Comparison of ENCODE assay signal across 20 mouse cellular contexts in the genomic region with DNA sequence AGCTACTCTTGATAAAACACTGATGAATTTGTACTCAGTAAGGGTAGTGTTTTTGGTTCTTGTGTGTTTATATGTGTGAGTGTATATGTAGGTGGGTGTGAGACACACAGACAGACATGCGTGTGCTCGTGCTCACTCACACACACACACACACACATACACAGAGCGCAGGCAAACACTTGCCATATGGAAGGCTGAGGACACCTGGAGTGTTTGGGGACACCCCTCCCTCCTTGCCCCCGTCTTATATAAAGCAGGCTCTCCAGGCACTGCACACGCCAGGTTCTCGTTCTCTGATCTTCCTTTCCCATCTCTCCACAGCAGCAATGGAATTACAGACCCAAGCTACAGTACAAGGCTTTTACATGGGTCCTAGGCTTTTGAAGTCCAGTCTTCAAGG.
"Had no signal": no experiment of that assay in that cellular context is flagged by ENCODE, and none has a peak within 500 bp of the region (broad histone marks: within the 10 kb centered on the region; RNA-seq: fewer than 3 reads in every experiment).

No protein-coding gene starts in this region.

- H3K27ac ChIP-seq: lung, embryonic 15.5 days; macrophage; midbrain, embryonic 13.5 days; midbrain, embryonic 15.5 days; neural tube, embryonic 13.5 days; neural tube, embryonic 15.5 days had no signal

- H3K4me2 ChIP-seq: lung, embryonic 15.5 days; midbrain, embryonic 11.5 days; midbrain, embryonic 13.5 days; midbrain, embryonic 15.5 days; neural tube, embryonic 13.5 days; neural tube, embryonic 15.5 days had no signal

- H3K9ac ChIP-seq: liver, postnatal 0 days; lung, embryonic 15.5 days; midbrain, embryonic 13.5 days; midbrain, embryonic 15.5 days; neural tube, embryonic 13.5 days; neural tube, embryonic 15.5 days had no signal

- H3K9me3 ChIP-seq: lung, embryonic 15.5 days; megakaryocyte, embryonic 14.5 days; midbrain, embryonic 13.5 days; midbrain, embryonic 15.5 days; neural tube, embryonic 13.5 days; neural tube, embryonic 15.5 days had no signal

- ATAC-seq: liver, postnatal 0 days; lung, postnatal 0 days; midbrain, embryonic 13.5 days; midbrain, embryonic 15.5 days had no signal

- DNase-seq: liver, postnatal 0 days; lung, adult 2 months; lung, postnatal 14 days; lung, postnatal 36 days; retina, postnatal 1 day; right cerebral cortex, adult 18-20 months; right cerebral cortex, postnatal 25 days; right cerebral cortex, postnatal 4 days; spleen, adult 18-20 months; thymus, adult 18-20 months had no signal

- H3K27me3 ChIP-seq: lung, embryonic 15.5 days; midbrain, embryonic 13.5 days; midbrain, embryonic 15.5 days; neural tube, embryonic 13.5 days; neural tube, embryonic 15.5 days had no signal

- H3K36me3 ChIP-seq: lung, embryonic 15.5 days; midbrain, embryonic 13.5 days; midbrain, embryonic 15.5 days; neural tube, embryonic 13.5 days; neural tube, embryonic 15.5 days had no signal

- H3K4me3 ChIP-seq: lung, embryonic 15.5 days; megakaryocyte, embryonic 14.5 days; midbrain, embryonic 13.5 days; midbrain, embryonic 15.5 days; myocyte; neural tube, embryonic 13.5 days; neural tube, embryonic 15.5 days had no signal
